Mouse (Mus musculus): Measurements from ENCODE around the gene Gabrg1.

The Gabrg1 gene

DNA sequence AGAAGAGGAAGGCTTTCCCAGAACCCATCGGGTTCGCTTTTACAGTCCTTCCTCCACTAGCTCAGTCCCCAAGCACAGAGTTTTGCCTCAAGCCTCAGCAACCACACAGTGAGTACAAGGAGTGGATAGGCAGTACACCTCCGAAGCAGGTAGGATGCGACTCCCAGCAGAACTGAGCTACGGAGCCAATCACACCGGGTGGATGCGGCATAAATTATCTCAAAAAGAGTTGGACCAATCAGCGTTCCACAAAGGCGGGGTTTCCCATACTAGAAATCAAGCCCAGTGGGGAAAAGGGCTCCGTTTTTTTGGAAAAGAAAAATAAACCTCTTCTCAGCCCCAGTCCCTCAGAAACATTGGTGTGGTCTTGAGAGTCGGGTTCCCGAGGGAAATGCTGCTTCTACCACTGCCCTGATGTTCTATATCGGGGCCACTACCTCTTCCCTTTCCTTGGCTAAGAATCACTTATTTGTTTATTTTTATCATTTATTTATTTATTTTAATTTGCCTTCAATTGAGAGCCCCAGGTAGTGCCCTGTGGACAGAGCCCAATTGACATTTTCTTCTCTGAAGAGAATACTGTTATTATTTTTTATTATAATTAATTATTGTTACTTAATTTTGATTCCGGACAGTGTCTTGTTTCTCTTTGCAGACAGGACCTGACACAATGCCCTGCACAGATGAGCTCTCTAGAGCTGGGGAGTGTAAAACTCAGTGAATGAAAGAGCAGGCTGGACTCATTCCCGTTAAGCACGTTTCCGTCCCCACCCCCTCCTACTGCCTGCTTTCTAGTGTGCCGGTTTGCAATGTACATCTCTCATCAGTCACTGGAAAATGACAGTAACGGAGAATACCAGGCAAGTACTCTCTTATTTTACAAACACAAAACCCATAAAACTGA, at the start of gene Gabrg1:
Gene Gabrg1, minus strand, starts transcription at position 426 of the 904 bp plus-strand sequence.
- DNase-seq (ENCODE audit: low spot score in 2 of 2) = peak; percentile 63 to 83

GRCm38 (mm10) chr5:70884026-70884425, 41.6 kb upstream of the Gabrg1 start:
- DNase-seq (ENCODE audit: low spot score in 2 of 2) = no peak

GRCm38 (mm10) chr5:70870081-70870480, 27.7 kb upstream of the Gabrg1 start:
- DNase-seq (ENCODE audit: low spot score in 2 of 2) = no peak

DNA sequence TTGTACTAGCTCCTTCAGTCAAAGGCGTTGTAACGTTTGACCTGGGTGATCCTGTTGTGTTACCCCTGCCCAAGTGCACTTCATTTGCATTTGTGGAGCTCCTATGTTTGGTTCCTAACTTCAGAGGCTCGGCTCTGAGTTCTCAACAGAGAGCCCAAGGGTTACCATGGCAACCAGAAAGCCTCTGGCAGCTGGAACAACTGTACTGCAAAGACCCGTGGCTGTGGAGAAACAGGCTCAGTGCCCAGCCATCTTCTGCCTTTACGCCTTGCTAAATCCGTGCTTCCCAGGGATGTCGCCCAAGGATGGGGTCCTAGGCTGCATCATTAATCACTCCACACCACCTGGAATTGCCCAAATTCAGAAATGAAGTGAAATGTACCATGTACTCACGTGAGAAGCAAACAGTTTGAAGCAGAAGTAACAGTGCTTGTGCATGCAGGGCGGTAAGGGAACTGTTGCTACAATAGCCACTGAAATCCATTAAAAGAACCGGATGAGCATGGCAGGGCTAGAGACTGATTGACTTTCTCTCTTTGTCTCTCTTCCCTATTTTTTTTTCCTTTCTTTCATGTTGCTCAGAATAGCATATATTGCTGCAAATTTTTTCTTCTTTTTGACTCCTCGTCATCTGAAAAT, 798 bp upstream of the Gabrg1 start:
- DNase-seq (ENCODE audit: low spot score in 2 of 2) = peak; percentile 67 to 78

- DNase-seq (ENCODE audit: low spot score in 2 of 2) = no peak
Measured at GRCm38 (mm10) chr5:70818681-70819080, 23.7 kb downstream of the Gabrg1 start.

DNA sequence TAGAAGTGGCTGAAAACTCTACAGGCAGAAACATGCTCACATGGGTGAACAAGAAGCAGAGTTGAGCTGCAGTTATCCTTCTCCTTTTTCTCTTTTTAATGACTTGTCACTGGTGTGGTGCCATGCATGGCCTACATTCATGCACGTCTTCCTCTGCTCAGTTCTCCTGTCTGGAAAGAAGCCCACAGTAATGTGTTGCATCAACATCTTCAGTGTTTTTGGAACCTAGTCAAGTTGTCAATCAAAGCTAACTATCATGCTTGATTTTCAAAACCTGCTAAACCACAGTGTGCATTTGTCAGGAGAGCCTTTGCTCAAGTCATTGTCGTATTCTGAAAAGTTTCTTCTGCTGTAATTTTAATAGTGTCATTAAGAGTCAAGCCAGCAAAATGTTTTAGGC, 106.3 kb downstream of the Gabrg1 start:
- no peak for DNase-seq (ENCODE audit: low spot score in 2 of 2)

GRCm38 (mm10) chr5:70704361-70704760, 138.1 kb downstream of the Gabrg1 start:
- no peak for DNase-seq (ENCODE audit: low spot score in 2 of 2)

Measured in frontal cortex, postnatal 36 days (tissue).